Mouse (Mus musculus) kidney, adult 2 months (tissue): ENCODE measurements around the gene Klhdc8b. TPM values are rescaled to one million over a fixed set of nuclear protein-coding genes. Genes with fewer than 3 reads are reported as not detected.
A peak's percentile ranks its signal among the peaks of the same experiment; 100 is the strongest.

Experiments used
- DNase-seq: peaks from one replicate; pipeline ENCODE4 v3.0.0; 2021
- H3K27ac ChIP-seq: fragments of 200-500 bp; 2 replicates; pipeline ENCODE4 v1.5.1; 2012; ENCODE audit warnings: low read depth, low read length, control low read depth, inconsistent platforms; ENCODE audit not compliant: insufficient read depth
- H3K27me3 ChIP-seq: fragments of 200-500 bp; replicated peaks from 2 replicates; pipeline ENCODE4 v1.6.1; 2012; ENCODE audit warnings: mild to moderate bottlenecking, moderate library complexity, low read length, inconsistent platforms; ENCODE audit not compliant: control insufficient read depth, insufficient read depth
- H3K36me3 ChIP-seq: fragments of 200-500 bp; 2 replicates; pipeline ENCODE4 v1.6.1; 2012; ENCODE audit warnings: mild to moderate bottlenecking, moderate library complexity, low read length, inconsistent platforms; ENCODE audit not compliant: control insufficient read depth, insufficient read depth
- H3K4me1 ChIP-seq: fragments of 200-500 bp; 2 replicates; pipeline ENCODE4 v1.6.1; 2011; ENCODE audit warnings: low read length; ENCODE audit not compliant: control insufficient read depth, insufficient read depth
- H3K4me3 ChIP-seq: fragments of 200-500 bp; 2 replicates; pipeline ENCODE4 v1.5.1; 2011; ENCODE audit warnings: mild to moderate bottlenecking, low read depth, low read length, control low read depth; ENCODE audit not compliant: insufficient read depth
- CTCF ChIP-seq: fragments of 200-500 bp; conservative IDR thresholded peaks from 2 replicates; pipeline ENCODE4 v1.5.1; 2011; ENCODE audit warnings: low read depth, mild to moderate bottlenecking, control low read depth, low read length, moderate library complexity, mixed read lengths; ENCODE audit not compliant: insufficient read depth, insufficient read length
- POLR2A ChIP-seq: fragments of 200-500 bp; IDR thresholded peaks from one replicate; pipeline ENCODE4 v1.6.1; 2011; ENCODE audit warnings: low read depth, low read length, control low read depth
- WGBS: fragments of 180-500 bp; shearing (Covaris S2); methylation state at CpG from one replicate; pipeline ENCODE4 v1.1.7; 2018; 5-methylcytosine and 5-hydroxymethylcytosine counted together
- polyA plus RNA-seq: library from polyadenylated mRNA; depleted of rRNA; stranded (reverse); fragments of >200 nt; gene quantifications from 2 replicates; pipeline ENCODE4 v1.2.3, GENCODE M21; 2012; rRNA removed

Gene Klhdc8b
- polyA plus RNA-seq, 1 experiment = 35.0 TPM

- H3K4me1 ChIP-seq = peaks cover 6% of the 10 kb centered on the region; the same call in 1 of the 2 replicates
- no peaks in the 10 kb centered on the region for H3K27me3 ChIP-seq
- peak; percentile 79 for DNase-seq
- TF ChIP-seq POLR2A = no peak
- no peak for TF ChIP-seq CTCF
- WGBS = 42% methylated on average over 7 of the region's 7 CpGs
- peak overlapping the region; percentile 3; the same call in 1 of the 2 replicates for H3K27ac ChIP-seq
- H3K36me3 ChIP-seq = no peaks in the 10 kb centered on the region
- H3K4me3 ChIP-seq = no peak overlapping the region
Observed at GRCm38 (mm10) chr9:108401186-108401960, 60.0 kb downstream of the Klhdc8b start.

GRCm38 (mm10) chr9:108398324-108398723, 63.1 kb downstream of the Klhdc8b start:
- TF ChIP-seq POLR2A (no peak), CTCF (no peak)
- Histone ChIP-seq H3K36me3 (no peaks in the 10 kb centered on the region), H3K27ac (no peak overlapping the region), H3K4me1 (peaks cover 10% of the 10 kb centered on the region; the same call in 1 of the 2 replicates), H3K4me3 (no peak overlapping the region), H3K27me3 (no peaks in the 10 kb centered on the region)
- no peak for DNase-seq
- WGBS = 94% methylated on average over 3 of the region's 3 CpGs

Other genes starting within 250 kb of the Klhdc8b start
- 66.8 and 67.2 TPM in 2 replicates for gene Dag1, start 197.6 kb downstream of the Klhdc8b start, polyA plus RNA-seq
- 38.9 and 39.3 TPM in 2 replicates for gene Nicn1, start 171.2 kb downstream of the Klhdc8b start, polyA plus RNA-seq
- 77.5 and 84.2 TPM in 2 replicates for gene Amt, start 164.7 kb downstream of the Klhdc8b start, polyA plus RNA-seq
- gene Rhoa, start 155.5 kb downstream of the Klhdc8b start, polyA plus RNA-seq = 125 and 179 TPM in 2 replicates
- 53.0 and 55.3 TPM in 2 replicates for gene Tcta, start 155.4 kb downstream of the Klhdc8b start, polyA plus RNA-seq
- gene Gpx1, start 122.7 kb downstream of the Klhdc8b start, polyA plus RNA-seq = 5,487 and 5,501 TPM in 2 replicates
- gene Usp4, start 113.7 kb downstream of the Klhdc8b start, polyA plus RNA-seq = 68.6 and 74.1 TPM in 2 replicates
- gene 1700102P08Rik, start 68.8 kb downstream of the Klhdc8b start, polyA plus RNA-seq = 0.22 and 0.50 TPM in 2 replicates
- gene Ccdc36, start 33.1 kb downstream of the Klhdc8b start, polyA plus RNA-seq = not detected in 2 replicates
- gene BC048562, start 25.1 kb downstream of the Klhdc8b start, polyA plus RNA-seq = not detected in 2 replicates
- gene Ccdc71, start 1.1 kb downstream of the Klhdc8b start, polyA plus RNA-seq = 26.0 and 33.5 TPM in 2 replicates
- gene Lamb2, start 18.2 kb upstream of the Klhdc8b start, polyA plus RNA-seq = 80.4 and 89.1 TPM in 2 replicates
- 107 and 137 TPM in 2 replicates for gene Usp19, start 29.0 kb upstream of the Klhdc8b start, polyA plus RNA-seq
- gene Qars, start 46.1 kb upstream of the Klhdc8b start, polyA plus RNA-seq = 175 and 188 TPM in 2 replicates
- 76.3 and 85.5 TPM in 2 replicates for gene Qrich1, start 55.2 kb upstream of the Klhdc8b start, polyA plus RNA-seq
- 52.3 and 60.0 TPM in 2 replicates for gene Impdh2, start 98.7 kb upstream of the Klhdc8b start, polyA plus RNA-seq
- gene Ndufaf3, start 105.9 kb upstream of the Klhdc8b start, polyA plus RNA-seq = 64.7 and 74.3 TPM in 2 replicates
- gene Dalrd3, start 108.3 kb upstream of the Klhdc8b start, polyA plus RNA-seq = 220 and 295 TPM in 2 replicates
- 31.0 and 34.4 TPM in 2 replicates for gene Wdr6, start 117.2 kb upstream of the Klhdc8b start, polyA plus RNA-seq
- gene P4htm, start 136.1 kb upstream of the Klhdc8b start, polyA plus RNA-seq = 5.3 and 5.8 TPM in 2 replicates
- 34.9 and 36.9 TPM in 2 replicates for gene Arih2, start 187.8 kb upstream of the Klhdc8b start, polyA plus RNA-seq
- 34.7 and 42.2 TPM in 2 replicates for gene Slc25a20, start 200.5 kb upstream of the Klhdc8b start, polyA plus RNA-seq
- 19.0 and 19.8 TPM in 2 replicates for gene Prkar2a, start 227.7 kb upstream of the Klhdc8b start, polyA plus RNA-seq